In genomic region chr2:79086857-79087578, GRCm38 (mm10) we compare ENCODE assay signal across 10 mouse cellular contexts.
A peak's percentile ranks its signal among the peaks of the same experiment; 100 is the strongest.
DNase-seq lines count a peak whose midpoint lies in the region; ATAC-seq lines count a peak whose summit lies in the region.
"Had no signal": no experiment of that assay in that cellular context is flagged by ENCODE, and none has a peak within 500 bp of the region (broad histone marks: within the 10 kb centered on the region; RNA-seq: fewer than 3 reads in every experiment).

No protein-coding gene starts in this region.

- peak overlapping the region; percentile 18; the same call in 1 of the 2 replicates for H3K4me3 ChIP-seq in kidney, embryonic 15.5 days (replicated peaks)
- H3K4me3 ChIP-seq: neural tube, embryonic 13.5 days had no signal

- peak overlapping the region; percentile 39 for H3K4me2 ChIP-seq in kidney, embryonic 15.5 days
- H3K4me2 ChIP-seq: neural tube, embryonic 13.5 days had no signal

- H3K4me1 ChIP-seq in kidney, embryonic 15.5 days: peaks cover 6% of the 10 kb centered on the region
- H3K4me1 ChIP-seq: neural tube, embryonic 13.5 days had no signal

- no peak for DNase-seq in kidney, postnatal 14 days
- peak; percentile 49 for DNase-seq in induced T-regulatory cell, adult 2 months (ENCODE audit: low read depth)
- DNase-seq in naive thymus-derived CD4-positive, alpha-beta T cell, adult 2 months (ENCODE audit: low read depth): peak; percentile 62
- DNase-seq in left cerebral cortex, adult 18-20 months (ENCODE audit: low spot score in 2 of 2): no peak
- no peak for DNase-seq in kidney, adult 8-10 months
- DNase-seq in frontal cortex, postnatal 25 days (ENCODE audit: low spot score in 2 of 2): no peak

- peak; percentile 17; the same call in 1 of the 2 replicates for ATAC-seq in kidney, embryonic 15.5 days (replicated peaks; ENCODE audit: low FRiP score)
- peak; percentile 69 for ATAC-seq in activated CD4-positive, CD25-positive, alpha-beta regulatory T cell, adult 4 months
- ATAC-seq: Patski had no signal

- WGBS in kidney, embryonic 15.5 days: 44% methylated on average over 9 of the region's 9 CpGs

- H3K27me3 ChIP-seq in kidney, embryonic 15.5 days: no peaks in the 10 kb centered on the region
- H3K27me3 ChIP-seq: neural tube, embryonic 13.5 days; Patski had no signal

- no peaks in the 10 kb centered on the region for H3K36me3 ChIP-seq in kidney, embryonic 15.5 days
- H3K36me3 ChIP-seq: neural tube, embryonic 13.5 days had no signal

- H3K9ac ChIP-seq in kidney, embryonic 15.5 days: no peak overlapping the region
- H3K9ac ChIP-seq: neural tube, embryonic 13.5 days had no signal

- peak overlapping the region; percentile 55 for H3K27ac ChIP-seq in kidney, embryonic 15.5 days
- H3K27ac ChIP-seq: neural tube, embryonic 13.5 days had no signal

- H3K9me3 ChIP-seq in kidney, embryonic 15.5 days (replicated peaks): no peaks in the 10 kb centered on the region
- H3K9me3 ChIP-seq: neural tube, embryonic 13.5 days had no signal

Comparison
In these comparisons a context has a peak if more than half of its experiments do, and no peak if none do; other contexts are left out.
1. DNase-seq: peak in induced T-regulatory cell, adult 2 months (single experiment) and naive thymus-derived CD4-positive, alpha-beta T cell, adult 2 months (single experiment); none in kidney, postnatal 14 days (single experiment), left cerebral cortex, adult 18-20 months (0 of 2), kidney, adult 8-10 months (0 of 2) and frontal cortex, postnatal 25 days (0 of 2).